Mouse (Mus musculus) embryonic fibroblast, embryonic 13.5 days (primary cell): ENCODE data around the gene Sorcs2. TPM values are rescaled to one million over a fixed set of nuclear protein-coding genes. Genes with fewer than 3 reads are reported as not detected.
A peak's percentile ranks its signal among the peaks of the same experiment; 100 is the strongest.

ENCODE experiments used
- H3K27ac ChIP-seq: 2 replicates; pipeline ENCODE4 v1.5.1; 2012; ENCODE audit warnings: low read length, control low read depth, inconsistent platforms; ENCODE audit not compliant: insufficient read depth
- H3K4me1 ChIP-seq: 2 replicates; pipeline ENCODE4 v1.6.1; 2011; ENCODE audit warnings: low read length; ENCODE audit not compliant: control insufficient read depth, insufficient read depth
- H3K4me3 ChIP-seq: 2 replicates; pipeline ENCODE4 v1.5.1; 2011; ENCODE audit warnings: mild to moderate bottlenecking, control low read depth, low read length; ENCODE audit not compliant: insufficient read depth
- CTCF ChIP-seq: IDR thresholded peaks from 2 replicates; pipeline ENCODE4 v1.5.1; 2011; ENCODE audit warnings: mild to moderate bottlenecking, control low read depth, low read length, moderate library complexity, borderline replicate concordance; ENCODE audit not compliant: insufficient read depth
- POLR2A ChIP-seq: IDR thresholded peaks from 2 replicates; pipeline ENCODE4 v1.6.1; 2011; ENCODE audit warnings: low read depth, mild to moderate bottlenecking, control low read depth, low read length, moderate library complexity
- polyA plus RNA-seq: library from polyadenylated mRNA; stranded (reverse); fragments of >200 nt; gene quantifications from 2 replicates; pipeline ENCODE4 v1.2.4, GENCODE M21; 2011; ENCODE audit warnings: low read depth; ENCODE audit not compliant: missing spikeins, insufficient read length

Gene Sorcs2
- polyA plus RNA-seq, 1 experiment: 67.1 TPM

- no peak overlapping the region for H3K27ac ChIP-seq
- H3K4me3 ChIP-seq: no peak overlapping the region
- no peaks in the 10 kb centered on the region for H3K4me1 ChIP-seq
- no peak for TF ChIP-seq POLR2A
- no peak for TF ChIP-seq CTCF
Measured at GRCm38 (mm10) chr5:36166346-36167013, 231.5 kb downstream of the Sorcs2 start.

DNA sequence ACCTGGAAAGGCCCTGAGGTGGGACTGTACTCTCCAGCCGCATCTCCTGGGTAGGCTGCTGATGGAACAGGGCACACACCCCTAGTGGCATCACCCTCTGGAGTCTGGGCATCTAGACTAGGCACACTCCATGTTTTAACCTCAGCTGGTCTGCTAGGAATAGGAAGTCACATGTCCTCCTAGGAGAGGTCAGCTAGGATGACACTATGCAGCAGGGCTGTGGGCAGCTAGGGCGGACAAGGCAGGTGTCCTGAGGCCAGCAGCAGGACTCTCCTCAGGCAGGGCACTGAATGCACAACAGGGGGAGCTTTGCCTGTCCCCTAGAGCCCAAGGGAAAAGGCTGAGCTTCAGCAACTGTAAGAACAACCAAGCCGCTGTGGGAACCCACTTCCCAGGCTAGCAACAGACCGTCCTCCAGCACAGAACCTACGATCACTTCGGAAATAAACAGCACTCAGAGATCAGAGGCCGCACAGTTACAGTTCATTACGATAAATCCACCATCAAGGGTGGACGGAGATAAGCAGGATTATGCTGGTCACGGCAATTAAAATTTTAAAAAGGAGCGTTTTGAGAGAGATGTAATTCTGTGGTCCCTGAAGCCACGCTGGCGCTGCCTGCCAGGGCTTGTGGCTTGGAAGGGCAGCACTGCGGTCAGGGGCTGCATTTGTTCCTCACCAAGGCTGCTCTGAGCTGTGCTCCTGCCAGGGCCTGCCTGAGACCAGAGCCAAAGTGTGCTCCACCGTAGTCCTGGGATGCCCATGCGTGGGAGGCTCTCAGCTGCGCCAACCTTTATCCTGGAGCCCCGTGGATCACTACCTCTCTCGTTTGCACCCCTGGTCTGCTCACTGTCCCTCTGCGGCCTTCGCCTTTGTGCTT, 232.3 kb downstream of the Sorcs2 start:
- Histone ChIP-seq H3K27ac (no peak overlapping the region), H3K4me1 (no peaks in the 10 kb centered on the region), H3K4me3 (no peak overlapping the region)
- no peak for TF ChIP-seq CTCF
- TF ChIP-seq POLR2A: no peak

- no peak overlapping the region for H3K27ac ChIP-seq
- no peak for TF ChIP-seq POLR2A
- no peak for TF ChIP-seq CTCF
- H3K4me1 ChIP-seq: no peaks in the 10 kb centered on the region
- H3K4me3 ChIP-seq: no peak overlapping the region
Measured at GRCm38 (mm10) chr5:36154879-36155485, 243.0 kb downstream of the Sorcs2 start.

GRCm38 (mm10) chr5:36153261-36153660, 244.7 kb downstream of the Sorcs2 start:
- Histone ChIP-seq H3K4me1 (no peaks in the 10 kb centered on the region), H3K27ac (no peak overlapping the region), H3K4me3 (no peak overlapping the region)
- TF ChIP-seq POLR2A: no peak
- no peak for TF ChIP-seq CTCF

DNA sequence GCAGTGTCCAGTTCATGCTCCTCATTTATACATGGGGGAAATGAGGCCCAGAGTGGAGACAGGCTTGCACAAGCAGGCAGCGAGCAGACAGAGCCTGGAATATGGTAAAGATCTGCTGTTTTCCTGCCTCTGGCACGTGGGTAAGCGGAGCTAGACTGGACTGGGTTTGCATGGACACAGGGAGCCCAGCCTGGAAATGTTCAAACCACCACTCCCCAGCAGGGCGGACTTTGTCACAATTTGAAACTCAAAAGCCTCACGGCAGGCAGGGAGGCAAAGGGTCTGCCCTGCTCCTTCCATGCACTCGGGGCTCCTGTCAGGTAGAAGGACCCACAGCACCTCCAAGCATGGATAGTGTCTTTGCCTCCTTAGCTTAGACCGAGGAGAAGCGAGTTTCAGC, 246.9 kb downstream of the Sorcs2 start:
- H3K4me1 ChIP-seq: no peaks in the 10 kb centered on the region
- H3K4me3 ChIP-seq: no peak overlapping the region
- TF ChIP-seq CTCF (no peak), POLR2A (no peak)
- no peak overlapping the region for H3K27ac ChIP-seq

- no peak overlapping the region for H3K4me3 ChIP-seq
- no peak overlapping the region for H3K27ac ChIP-seq
Measured at GRCm38 (mm10) chr5:36149098-36149497, 248.8 kb downstream of the Sorcs2 start.

GRCm38 (mm10) chr5:36146589-36146988, 251.3 kb downstream of the Sorcs2 start:
- Histone ChIP-seq H3K27ac (no peak overlapping the region), H3K4me3 (no peak overlapping the region), H3K4me1 (no peaks in the 10 kb centered on the region)
- TF ChIP-seq POLR2A: no peak
- no peak for TF ChIP-seq CTCF

More at GRCm38 (mm10) chr5:36149098-36149497, 248.8 kb downstream of the Sorcs2 start:
- no peaks in the 10 kb centered on the region for H3K4me1 ChIP-seq
- no peak for TF ChIP-seq CTCF
- TF ChIP-seq POLR2A: no peak

GRCm38 (mm10) chr5:36144560-36144959, 253.4 kb downstream of the Sorcs2 start:
- TF ChIP-seq POLR2A (no peak), CTCF (no peak)
- Histone ChIP-seq H3K4me1 (no peaks in the 10 kb centered on the region), H3K27ac (no peak overlapping the region), H3K4me3 (no peak overlapping the region)

DNA sequence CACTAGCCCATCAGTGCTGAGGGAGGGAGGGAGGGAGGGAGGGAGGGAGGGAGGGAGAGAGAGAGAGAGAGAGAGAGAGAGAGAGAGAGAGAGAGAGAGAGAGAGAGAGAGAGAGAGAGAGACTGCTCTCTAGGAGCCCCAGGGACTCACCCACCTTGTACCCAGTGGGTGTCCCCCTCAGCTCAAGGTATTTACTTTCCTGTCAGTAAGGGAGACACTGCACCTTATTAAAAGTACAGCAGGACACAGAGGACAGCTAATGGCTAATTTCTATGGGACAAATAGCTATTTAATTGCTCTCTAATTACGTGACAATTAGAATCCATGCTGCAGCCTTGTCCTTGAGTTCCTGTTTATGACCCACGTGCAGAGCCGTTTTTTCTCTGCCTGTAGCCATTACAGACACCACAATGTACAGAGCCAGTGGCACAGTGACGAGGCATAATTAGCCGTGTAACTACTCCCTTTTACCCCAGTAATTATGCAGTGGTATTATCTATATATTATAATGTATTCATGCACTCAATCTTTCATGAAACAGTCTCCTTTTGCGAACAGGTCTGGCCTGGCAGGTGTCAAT, 256.2 kb downstream of the Sorcs2 start:
- no peaks in the 10 kb centered on the region for H3K4me1 ChIP-seq
- no peak overlapping the region for H3K27ac ChIP-seq
- no peak overlapping the region for H3K4me3 ChIP-seq
- TF ChIP-seq CTCF (no peak), POLR2A (no peak)

DNA sequence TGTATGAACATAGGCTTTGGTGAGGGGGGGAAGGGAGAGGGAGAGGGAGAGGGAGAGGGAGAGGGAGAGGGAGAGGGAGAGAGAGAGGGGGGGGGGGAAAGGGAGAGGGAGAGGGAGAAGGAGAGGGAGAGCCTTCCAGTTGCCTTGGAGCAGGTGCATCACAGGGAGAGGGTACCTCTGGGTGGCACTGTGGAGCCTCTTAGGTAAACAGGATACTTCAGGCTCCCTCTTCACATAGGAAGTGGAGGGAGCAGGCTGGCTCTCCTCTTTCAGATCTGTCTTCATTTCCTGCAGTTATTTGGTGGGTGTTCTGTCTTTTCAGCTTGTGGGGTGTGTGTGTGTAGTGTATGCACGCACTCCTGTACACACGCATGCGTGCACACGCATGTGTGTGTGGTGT, 256.8 kb downstream of the Sorcs2 start:
- TF ChIP-seq POLR2A: no peak
- TF ChIP-seq CTCF: peak; percentile 30; the same call in 1 of the 2 replicates
- no peak overlapping the region for H3K4me3 ChIP-seq
- H3K4me1 ChIP-seq: no peaks in the 10 kb centered on the region
- H3K27ac ChIP-seq: no peak overlapping the region
